ENCODE assay signal across 7 mouse cellular contexts in the genomic region with DNA sequence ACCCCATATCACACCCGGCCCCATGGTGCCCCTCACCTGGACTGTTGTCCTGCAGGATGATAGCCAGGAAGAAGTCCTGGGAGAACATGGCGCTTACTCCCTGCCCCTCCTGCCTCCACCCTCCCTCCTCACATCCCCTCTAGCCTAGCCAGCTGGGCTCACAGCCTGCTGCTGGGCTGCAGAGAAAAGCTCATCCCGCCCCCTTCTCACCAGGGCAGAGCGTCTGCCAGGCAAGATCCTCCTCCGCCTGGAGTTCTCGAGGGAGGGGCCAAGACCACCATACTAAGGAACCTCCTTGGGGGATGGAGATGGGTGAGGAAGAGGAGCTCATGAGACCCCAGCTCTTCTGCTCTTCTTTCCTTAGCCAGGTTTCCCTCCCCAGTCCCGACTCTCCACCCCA. TPM values are rescaled to one million over a fixed set of nuclear protein-coding genes. Genes with fewer than 3 reads are reported as not detected.
DNase-seq lines count a peak whose midpoint lies in the region; ATAC-seq lines count a peak whose summit lies in the region.

No protein-coding gene starts in this region.

- peaks cover 60% of the 10 kb centered on the region for H3K36me3 ChIP-seq in midbrain, embryonic 14.5 days (ENCODE audit: control insufficient read depth, insufficient read depth, low read length)

- H3K27ac ChIP-seq in midbrain, embryonic 14.5 days (replicated peaks; ENCODE audit: low read depth, low read length): peak overlapping the region; percentile 86

- H3K4me3 ChIP-seq in midbrain, embryonic 14.5 days (replicated peaks; ENCODE audit: low read depth, low read length): peak overlapping the region; percentile 26

- peaks cover 38% of the 10 kb centered on the region for H3K4me1 ChIP-seq in midbrain, embryonic 14.5 days (ENCODE audit: control insufficient read depth, insufficient read depth, low read length)

- no peaks in the 10 kb centered on the region for H3K27me3 ChIP-seq in midbrain, embryonic 14.5 days (ENCODE audit: control insufficient read depth, insufficient read depth, low read length)

- no peaks in the 10 kb centered on the region for H3K9me3 ChIP-seq in midbrain, embryonic 14.5 days (ENCODE audit: control insufficient read depth, low read length)

- 5% methylated on average over 7 of the region's 7 CpGs for WGBS in midbrain, embryonic 14.5 days

- peak; percentile 48 for DNase-seq in MN1 (ENCODE audit: low spot score)
- peak; percentile 64 to 75 for DNase-seq in cerebellum, adult 18-20 months
- DNase-seq in frontal cortex, postnatal 36 days (ENCODE audit: low spot score in 2 of 2): peak; percentile 80 to 83
- peak; percentile 67 for DNase-seq in midbrain, embryonic 14.5 days
- DNase-seq in Muller cell, postnatal 12 days (ENCODE audit: inconsistent ontology term): no peak
- no peak for DNase-seq in heart, postnatal 25 days (ENCODE audit: low spot score)
- no peak for DNase-seq in c-Kit-positive CD71-positive TER-119-positive erythroid progenitor cells, embryonic 14.5 days (ENCODE audit: low spot score)

- peak overlapping the region; percentile 0; the same call in 1 of the 2 replicates for H3K9ac ChIP-seq in midbrain, embryonic 14.5 days (replicated peaks; ENCODE audit: low read length)

- intact Hi-C loops in heart, postnatal 25 days (cut with DNase I): no loop called here

- peak; percentile 64 for ATAC-seq in midbrain, embryonic 14.5 days (ENCODE audit: low FRiP score, low TSS enrichment)

- H3K4me2 ChIP-seq in midbrain, embryonic 14.5 days (ENCODE audit: low read length): peak overlapping the region; percentile 55

RNA-seq across cellular contexts. Expression of a gene that starts 12.9 kb away (rescaled TPM):
- polyA plus RNA-seq in midbrain, embryonic 14.5 days (2014; fragmentation: Nextera tagmentation; extraction: Ambion mirVana): 227 and 305 TPM in 2 replicates
- total RNA-seq in heart, postnatal 25 days (2021): 100 to 1,000 TPM in 1 of 2 experiments, 10 to 100 TPM in 1; 99.0 to 102 TPM

RNA-seq across cellular contexts. Expression of a gene that starts 14.4 kb away (rescaled TPM):
- polyA plus RNA-seq in midbrain, embryonic 14.5 days (2014; fragmentation: Nextera tagmentation; extraction: Ambion mirVana): 90.6 and 91.4 TPM in 2 replicates
- 100 to 1,000 TPM; 155 to 156 TPM for total RNA-seq in heart, postnatal 25 days (2021)

RNA-seq across cellular contexts. Expression of a gene that starts 31.4 kb away (rescaled TPM):
- 0.27 and 0.55 TPM in 2 replicates for polyA plus RNA-seq in midbrain, embryonic 14.5 days (2014; fragmentation: Nextera tagmentation; extraction: Ambion mirVana)
- not detected for total RNA-seq in heart, postnatal 25 days (2021)

Comparison
In these comparisons a context has a peak if more than half of its experiments do, and no peak if none do; other contexts are left out.
1. DNase-seq: peak in MN1 (single experiment), cerebellum, adult 18-20 months (2 of 2), frontal cortex, postnatal 36 days (2 of 2) and midbrain, embryonic 14.5 days (single experiment); none in Muller cell, postnatal 12 days (single experiment), heart, postnatal 25 days (single experiment) and c-Kit-positive CD71-positive TER-119-positive erythroid progenitor cells, embryonic 14.5 days (single experiment).